Mouse (Mus musculus): ENCODE measurements around the gene Svep1.

DNA sequence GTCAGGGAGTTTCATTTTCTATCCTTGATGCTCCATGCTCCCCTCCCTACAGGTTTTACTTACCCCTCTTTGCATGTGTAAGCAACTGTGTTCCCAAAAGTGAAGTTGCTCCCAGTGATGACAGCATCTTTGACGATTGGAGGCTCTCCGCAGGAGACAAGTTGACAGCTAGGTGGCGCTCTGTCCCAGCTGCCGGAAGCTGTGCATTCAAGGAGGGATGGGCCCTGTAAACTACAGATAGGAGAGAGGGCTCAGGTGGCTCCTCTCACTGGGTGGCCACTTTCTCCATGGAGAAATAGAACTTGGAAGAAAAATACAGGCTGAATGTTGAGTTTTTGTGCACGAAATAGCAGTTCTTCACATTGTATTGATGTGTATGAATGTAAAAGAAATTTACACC lies 124.1 kb downstream of the Svep1 start:
- peak; percentile 86 for TF ChIP-seq CTCF (IDR thresholded peaks at IDR 0.05; ENCODE audit: control insufficient read depth, insufficient read depth, insufficient read length)
- TF ChIP-seq USF1 (IDR thresholded peaks at IDR 0.05; ENCODE audit: low read depth), result no peak
